Mouse (Mus musculus): ENCODE data around the gene Crtc3. TPM values are rescaled to one million over a fixed set of nuclear protein-coding genes. Genes with fewer than 3 reads are reported as not detected.

The Crtc3 gene
- polyA plus RNA-seq, 1 experiment from 2014 or later = 12.6 TPM

DNA sequence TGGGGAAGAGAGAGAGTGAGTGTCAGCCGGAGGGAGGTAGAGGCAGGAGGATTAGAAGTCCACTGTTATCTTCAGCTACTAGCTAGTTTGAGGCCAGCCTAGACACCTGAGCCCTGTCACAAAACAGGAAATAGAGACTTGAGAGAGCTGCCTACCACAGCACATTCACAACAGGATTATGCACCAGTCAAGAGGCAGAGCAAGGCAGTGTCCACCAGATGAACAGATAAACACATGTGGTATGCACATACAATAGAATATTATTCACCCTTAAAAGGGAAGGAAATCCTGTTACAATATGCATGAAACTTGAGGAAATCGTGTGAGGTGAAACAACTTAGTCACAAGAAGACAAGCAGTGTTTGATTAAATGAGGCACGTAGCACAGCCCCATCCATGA lies 16.4 kb downstream of the Crtc3 start:
- Histone ChIP-seq H3K4me1 (0 out of 2 replicates have a peak, but pooled peaks cover 2% of the 10 kb centered on the region), H3K9me3 (no peaks in the 10 kb centered on the region), H3K36me3 (replicated peaks) (no peaks in the 10 kb centered on the region), H3K9ac (no peak overlapping the region), H3K4me3 (replicated peaks) (no peak overlapping the region), H3K27ac (no peak overlapping the region), H3K27me3 (no peaks in the 10 kb centered on the region), H3K4me2 (no peak overlapping the region)
- ATAC-seq (ENCODE audit: low FRiP score) = no peak
- WGBS = 79% methylated on average over 3 of the region's 3 CpGs

- Histone ChIP-seq H3K4me2 (no peak overlapping the region), H3K4me1 (0 out of 2 replicates have a peak, but pooled peaks cover 4% of the 10 kb centered on the region), H3K9ac (no peak overlapping the region), H3K27me3 (no peaks in the 10 kb centered on the region), H3K27ac (no peak overlapping the region), H3K4me3 (replicated peaks) (no peak overlapping the region), H3K9me3 (no peaks in the 10 kb centered on the region), H3K36me3 (replicated peaks) (no peaks in the 10 kb centered on the region)
- ATAC-seq (ENCODE audit: low FRiP score) = no peak
- 91% methylated on average over 6 of the region's 6 CpGs for WGBS
Observed at GRCm38 (mm10) chr7:80670889-80671288, 17.8 kb downstream of the Crtc3 start.

- Histone ChIP-seq H3K4me1 (0 out of 2 replicates have a peak, but pooled peaks cover 4% of the 10 kb centered on the region), H3K4me3 (replicated peaks) (no peak overlapping the region), H3K27ac (no peak overlapping the region), H3K9me3 (no peaks in the 10 kb centered on the region), H3K4me2 (no peak overlapping the region), H3K27me3 (no peaks in the 10 kb centered on the region), H3K36me3 (replicated peaks) (no peaks in the 10 kb centered on the region), H3K9ac (no peak overlapping the region)
- no peak for ATAC-seq (ENCODE audit: low FRiP score)
- 79% methylated on average over 11 of the region's 11 CpGs for WGBS
Observed at GRCm38 (mm10) chr7:80667190-80667589, 21.5 kb downstream of the Crtc3 start.

GRCm38 (mm10) chr7:80666198-80666915 lies 22.3 kb downstream of the Crtc3 start:
- Histone ChIP-seq H3K9ac (no peak overlapping the region), H3K9me3 (no peaks in the 10 kb centered on the region), H3K36me3 (replicated peaks) (no peaks in the 10 kb centered on the region), H3K27me3 (no peaks in the 10 kb centered on the region), H3K4me1 (0 out of 2 replicates have a peak, but pooled peaks cover 4% of the 10 kb centered on the region), H3K27ac (no peak overlapping the region), H3K4me2 (no peak overlapping the region), H3K4me3 (replicated peaks) (no peak overlapping the region)
- ATAC-seq (ENCODE audit: low FRiP score) = no peak
- 79% methylated on average over 10 of the region's 10 CpGs for WGBS

DNA sequence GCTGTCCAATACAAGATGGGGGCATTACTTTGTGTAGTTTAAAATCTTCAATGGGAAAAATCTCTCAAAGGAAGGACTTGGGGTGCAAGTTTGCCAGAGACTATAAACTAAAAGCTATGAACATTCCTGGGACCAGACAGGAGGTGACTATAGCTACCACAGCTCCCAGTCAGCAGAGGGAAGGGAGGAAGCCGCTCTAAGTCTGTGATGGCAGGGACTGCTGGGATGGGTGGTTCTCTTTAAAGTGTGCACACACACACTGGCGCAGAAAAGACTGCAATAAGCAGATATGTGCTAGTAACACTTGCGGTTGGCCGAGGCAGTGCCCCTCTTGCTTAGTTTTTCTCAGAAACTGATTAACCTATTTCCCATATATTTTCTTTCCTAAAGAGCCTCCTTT lies 27.6 kb downstream of the Crtc3 start:
- WGBS = 94% methylated on average over 4 of the region's 4 CpGs
- ATAC-seq (ENCODE audit: low FRiP score) = no peak
- no peak overlapping the region for H3K27ac ChIP-seq

GRCm38 (mm10) chr7:80660619-80661018 lies 28.1 kb downstream of the Crtc3 start:
- WGBS = 87% methylated on average over 4 of the region's 4 CpGs
- ATAC-seq (ENCODE audit: low FRiP score) = no peak
- H3K36me3 ChIP-seq (replicated peaks) = no peaks in the 10 kb centered on the region

More for the DNA sequence above, 27.6 kb downstream of the Crtc3 start:
- Histone ChIP-seq H3K9ac (no peak overlapping the region), H3K4me2 (no peak overlapping the region), H3K36me3 (replicated peaks) (no peaks in the 10 kb centered on the region), H3K4me1 (peaks cover 8% of the 10 kb centered on the region; the same call in 1 of the 2 replicates), H3K9me3 (no peaks in the 10 kb centered on the region), H3K27me3 (no peaks in the 10 kb centered on the region), H3K4me3 (replicated peaks) (no peak overlapping the region)

DNA sequence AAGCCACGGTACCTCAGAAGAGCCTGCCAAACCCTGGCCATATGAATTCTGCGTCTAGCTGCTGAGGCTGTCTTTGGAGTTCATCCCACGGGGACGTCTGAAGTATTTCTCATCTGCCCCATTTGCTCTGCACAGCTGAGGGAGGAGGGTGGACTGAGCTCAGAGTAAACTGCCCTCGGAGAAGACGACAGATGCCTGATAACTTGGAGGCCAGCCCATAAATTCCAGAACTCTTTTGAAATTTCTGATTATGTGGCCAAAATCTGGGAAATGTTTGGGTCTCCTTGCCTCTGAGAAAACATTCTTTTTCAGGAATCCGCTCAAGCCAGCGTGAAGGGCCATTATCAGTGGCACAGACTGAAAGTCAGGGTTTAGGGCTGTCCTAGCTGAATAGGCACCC lies 30.8 kb downstream of the Crtc3 start:
- Histone ChIP-seq H3K27ac (no peak overlapping the region), H3K4me2 (no peak overlapping the region), H3K9me3 (no peaks in the 10 kb centered on the region), H3K4me1 (peaks cover 27% of the 10 kb centered on the region), H3K9ac (no peak overlapping the region), H3K36me3 (replicated peaks) (no peaks in the 10 kb centered on the region), H3K27me3 (no peaks in the 10 kb centered on the region), H3K4me3 (replicated peaks) (no peak overlapping the region)
- no peak for ATAC-seq (ENCODE audit: low FRiP score)
- 79% methylated on average over 8 of the region's 8 CpGs for WGBS

More at GRCm38 (mm10) chr7:80660619-80661018, 28.1 kb downstream of the Crtc3 start:
- Histone ChIP-seq H3K27me3 (no peaks in the 10 kb centered on the region), H3K4me1 (peaks cover 9% of the 10 kb centered on the region; the same call in 1 of the 2 replicates), H3K9me3 (no peaks in the 10 kb centered on the region), H3K27ac (no peak overlapping the region), H3K4me2 (no peak overlapping the region), H3K9ac (no peak overlapping the region), H3K4me3 (replicated peaks) (no peak overlapping the region)

GRCm38 (mm10) chr7:80655350-80656013 lies 33.2 kb downstream of the Crtc3 start:
- Histone ChIP-seq H3K27me3 (no peaks in the 10 kb centered on the region), H3K4me1 (peaks cover 37% of the 10 kb centered on the region), H3K4me3 (replicated peaks) (no peak overlapping the region), H3K27ac (no peak overlapping the region), H3K9ac (no peak overlapping the region; the same call in 1 of the 2 replicates), H3K9me3 (no peaks in the 10 kb centered on the region), H3K36me3 (replicated peaks) (no peaks in the 10 kb centered on the region), H3K4me2 (no peak overlapping the region)
- WGBS = 86% methylated on average over 6 of the region's 6 CpGs
- no peak for ATAC-seq (ENCODE audit: low FRiP score)

DNA sequence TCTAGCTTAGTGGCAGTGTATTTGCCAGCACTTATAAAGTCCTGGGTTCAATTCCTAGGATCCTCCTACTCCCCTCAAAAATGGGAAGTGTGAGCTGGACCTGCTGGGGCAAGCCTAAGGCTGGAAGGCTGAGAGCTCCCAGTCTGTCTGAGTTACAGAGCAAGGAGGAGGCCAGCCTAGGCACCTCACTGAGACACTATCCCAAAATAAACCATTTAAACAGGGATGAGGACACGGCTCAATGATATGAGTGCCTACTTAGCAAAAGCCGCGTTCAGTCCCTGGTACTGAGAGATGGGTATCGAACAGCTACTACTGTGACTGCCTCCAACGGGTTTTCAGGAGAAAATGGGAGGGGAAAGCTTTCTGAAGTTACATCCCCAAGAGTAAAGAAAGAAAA lies 33.8 kb downstream of the Crtc3 start:
- ATAC-seq (ENCODE audit: low FRiP score) = no peak
- WGBS = 76% methylated on average over 5 of the region's 5 CpGs
- Histone ChIP-seq H3K9ac (no peak overlapping the region; the same call in 1 of the 2 replicates), H3K27ac (no peak overlapping the region), H3K4me3 (replicated peaks) (no peak overlapping the region), H3K9me3 (no peaks in the 10 kb centered on the region), H3K27me3 (no peaks in the 10 kb centered on the region), H3K4me1 (peaks cover 37% of the 10 kb centered on the region), H3K4me2 (no peak overlapping the region), H3K36me3 (replicated peaks) (no peaks in the 10 kb centered on the region)

DNA sequence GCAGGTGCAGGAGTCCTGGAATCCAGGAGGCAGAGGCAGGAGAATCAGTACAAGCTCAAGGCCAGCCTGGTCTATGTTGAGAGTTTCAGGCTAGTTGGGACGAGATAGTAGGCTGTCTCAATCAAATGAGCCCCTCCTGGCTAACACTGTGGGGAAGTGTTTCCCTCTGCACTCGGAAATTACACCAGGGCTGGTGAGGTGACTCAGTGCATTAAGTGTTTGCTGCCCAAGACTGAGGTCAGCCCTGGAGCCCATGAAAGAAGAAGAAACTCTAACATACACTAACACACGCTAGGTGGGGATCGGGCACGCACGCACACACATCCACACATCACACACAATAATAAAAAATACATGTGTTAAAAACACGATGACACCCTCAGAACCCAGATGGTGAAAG lies 34.3 kb downstream of the Crtc3 start:
- peaks cover 37% of the 10 kb centered on the region for H3K4me1 ChIP-seq
- H3K27me3 ChIP-seq = no peaks in the 10 kb centered on the region
- 88% methylated on average over 7 of the region's 7 CpGs for WGBS
- H3K9me3 ChIP-seq = no peaks in the 10 kb centered on the region
- ATAC-seq (ENCODE audit: low FRiP score) = no peak
- H3K27ac ChIP-seq = no peak overlapping the region
- H3K4me3 ChIP-seq (replicated peaks) = no peak overlapping the region
- H3K36me3 ChIP-seq (replicated peaks) = no peaks in the 10 kb centered on the region
- no peak overlapping the region for H3K4me2 ChIP-seq
- no peak overlapping the region for H3K9ac ChIP-seq

DNA sequence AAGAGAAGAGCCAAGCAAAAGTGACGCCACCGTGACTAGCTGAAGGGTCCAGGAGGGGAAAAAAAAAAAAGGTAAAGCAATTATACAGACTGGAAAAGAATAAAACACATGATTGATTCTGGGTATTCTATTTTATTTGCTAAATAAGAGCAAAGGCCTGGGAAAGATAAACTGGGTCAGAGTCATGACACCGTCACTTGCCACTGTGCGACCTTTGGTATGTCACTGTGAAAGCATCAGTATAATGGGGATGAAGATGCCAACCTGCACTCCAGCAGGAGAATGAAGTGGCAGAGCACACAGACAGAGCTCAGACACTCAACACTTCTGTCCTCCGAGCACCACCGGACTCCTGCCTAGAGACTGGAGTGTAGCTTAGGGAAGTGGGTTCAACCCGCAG lies 34.7 kb downstream of the Crtc3 start:
- Histone ChIP-seq H3K27me3 (no peaks in the 10 kb centered on the region), H3K4me3 (replicated peaks) (no peak overlapping the region), H3K27ac (no peak overlapping the region), H3K36me3 (replicated peaks) (no peaks in the 10 kb centered on the region), H3K9me3 (no peaks in the 10 kb centered on the region), H3K4me2 (no peak overlapping the region), H3K4me1 (peaks cover 37% of the 10 kb centered on the region), H3K9ac (no peak overlapping the region)
- no peak for ATAC-seq (ENCODE audit: low FRiP score)
- WGBS = 88% methylated on average over 7 of the region's 7 CpGs

- H3K9ac ChIP-seq = no peak overlapping the region
- 45% methylated on average over 10 of the region's 10 CpGs for WGBS
Observed at GRCm38 (mm10) chr7:80653077-80653476, 35.6 kb downstream of the Crtc3 start.

More at GRCm38 (mm10) chr7:80653077-80653476, 35.6 kb downstream of the Crtc3 start:
- no peak overlapping the region for H3K4me3 ChIP-seq (replicated peaks)
- peak overlapping the region; percentile 37; the same call in 1 of the 2 replicates for H3K27ac ChIP-seq
- no peak for ATAC-seq (ENCODE audit: low FRiP score)
- peaks cover 37% of the 10 kb centered on the region for H3K4me1 ChIP-seq
- no peaks in the 10 kb centered on the region for H3K36me3 ChIP-seq (replicated peaks)
- H3K4me2 ChIP-seq = no peak overlapping the region
- no peaks in the 10 kb centered on the region for H3K9me3 ChIP-seq
- no peaks in the 10 kb centered on the region for H3K27me3 ChIP-seq
